Mouse (Mus musculus) midbrain, embryonic 14.5 days (tissue): Measurements from ENCODE around the gene 1700018B08Rik. TPM values are rescaled to one million over a fixed set of nuclear protein-coding genes. Genes with fewer than 3 reads are reported as not detected.

Experiments used
- ATAC-seq: fragments of 200-750 bp; cut with Nextera tagmentation; 2 replicates; pipeline ENCODE4 v1.8.0; 2017; ENCODE audit warnings: moderate number of reproducible peaks, moderate library complexity; ENCODE audit not compliant: low FRiP score, low TSS enrichment
- DNase-seq: peaks from one replicate; pipeline ENCODE4 v3.0.0-alpha.2; 2015
- H3K27ac ChIP-seq: fragments of 300-500 bp; sonication (generic); replicated peaks from 2 replicates; pipeline ENCODE4 v1.5.1; 2014; ENCODE audit warnings: mild to moderate bottlenecking, low read depth, low read length, moderate library complexity
- H3K27me3 ChIP-seq: fragments of 300-500 bp; sonication (generic); 2 replicates; pipeline ENCODE4 v1.6.1; 2014; ENCODE audit warnings: low read length, control low read depth, mixed read lengths; ENCODE audit not compliant: control insufficient read depth, insufficient read depth
- H3K36me3 ChIP-seq: fragments of 300-500 bp; sonication (generic); 2 replicates; pipeline ENCODE4 v1.6.1; 2014; ENCODE audit warnings: low read length, control low read depth; ENCODE audit not compliant: control insufficient read depth, insufficient read depth
- H3K4me1 ChIP-seq: fragments of 300-500 bp; sonication (generic); 2 replicates; pipeline ENCODE4 v1.6.1; 2014; ENCODE audit warnings: mild to moderate bottlenecking, antibody characterized with exemption, low read length, control low read depth; ENCODE audit not compliant: control insufficient read depth, insufficient read depth
- H3K4me2 ChIP-seq: fragments of 300-500 bp; sonication (generic); 2 replicates; pipeline ENCODE4 v1.6.1; 2014; ENCODE audit warnings: mild to moderate bottlenecking, low read length, moderate library complexity
- H3K4me3 ChIP-seq: fragments of 300-500 bp; sonication (generic); replicated peaks from 2 replicates; pipeline ENCODE4 v1.5.1; 2014; ENCODE audit warnings: low read depth, low read length
- H3K9ac ChIP-seq: fragments of 300-500 bp; sonication (generic); replicated peaks from 2 replicates; pipeline ENCODE4 v1.6.1; 2014; ENCODE audit warnings: mild to moderate bottlenecking, low read length, moderate library complexity
- H3K9me3 ChIP-seq: fragments of 300-500 bp; sonication (generic); 2 replicates; pipeline ENCODE4 v1.6.1; 2016; ENCODE audit warnings: low read length, control low read depth, mixed read lengths; ENCODE audit not compliant: control insufficient read depth
- WGBS: fragments of 180-500 bp; shearing (Covaris S2); extraction: QIAGEN DNeasy Blood & Tissue Kit; methylation state at CpG from one replicate; pipeline ENCODE4 v1.1.7; 2014; 5-methylcytosine and 5-hydroxymethylcytosine counted together
- polyA plus RNA-seq: library from polyadenylated mRNA; unstranded; fragments of >200 nt; fragmentation: Nextera tagmentation; extraction: Ambion mirVana; gene quantifications from 2 replicates; pipeline ENCODE4 v1.2.1, GENCODE M21; 2014

The 1700018B08Rik gene
- polyA plus RNA-seq, 1 experiment from 2014 or later = 0.22 TPM

GRCm38 (mm10) chr8:121557746-121558145 lies 13.6 kb upstream of the 1700018B08Rik start:
- Histone ChIP-seq H3K4me2 (no peak overlapping the region), H3K27me3 (no peaks in the 10 kb centered on the region), H3K4me1 (no peaks in the 10 kb centered on the region), H3K9me3 (no peaks in the 10 kb centered on the region), H3K36me3 (peaks cover 59% of the 10 kb centered on the region), H3K4me3 (no peak overlapping the region), H3K27ac (no peak overlapping the region), H3K9ac (no peak overlapping the region)
- DNase-seq (no peak), ATAC-seq (no peak)
- WGBS = 91% methylated on average over 11 of the region's 11 CpGs

- no peak overlapping the region for H3K9ac ChIP-seq
- 94% methylated on average over 32 of the region's 32 CpGs for WGBS
- H3K36me3 ChIP-seq = peaks cover 77% of the 10 kb centered on the region
- no peak overlapping the region for H3K4me2 ChIP-seq
- H3K27ac ChIP-seq = no peak overlapping the region
- no peaks in the 10 kb centered on the region for H3K4me1 ChIP-seq
- DNase-seq (no peak), ATAC-seq (no peak)
- H3K27me3 ChIP-seq = no peaks in the 10 kb centered on the region
- no peaks in the 10 kb centered on the region for H3K9me3 ChIP-seq
- no peak overlapping the region for H3K4me3 ChIP-seq
These were observed 9.8 kb upstream of the 1700018B08Rik start for GRCm38 (mm10) chr8:121553831-121554475.

GRCm38 (mm10) chr8:121552506-121552905 lies 8.4 kb upstream of the 1700018B08Rik start:
- 91% methylated on average over 9 of the region's 9 CpGs for WGBS
- Histone ChIP-seq H3K9ac (no peak overlapping the region), H3K4me3 (no peak overlapping the region), H3K4me2 (no peak overlapping the region), H3K27me3 (no peaks in the 10 kb centered on the region), H3K27ac (no peak overlapping the region), H3K4me1 (no peaks in the 10 kb centered on the region), H3K9me3 (no peaks in the 10 kb centered on the region), H3K36me3 (peaks cover 64% of the 10 kb centered on the region)
- no peak for DNase-seq
- no peak for ATAC-seq

GRCm38 (mm10) chr8:121551065-121551985 lies 7.2 kb upstream of the 1700018B08Rik start:
- no peak overlapping the region for H3K4me3 ChIP-seq
- H3K36me3 ChIP-seq = peaks cover 64% of the 10 kb centered on the region
- no peaks in the 10 kb centered on the region for H3K4me1 ChIP-seq
- no peak for ATAC-seq
- no peaks in the 10 kb centered on the region for H3K27me3 ChIP-seq
- no peak overlapping the region for H3K9ac ChIP-seq
- H3K4me2 ChIP-seq = no peak overlapping the region
- no peaks in the 10 kb centered on the region for H3K9me3 ChIP-seq
- 59% methylated on average over 24 of the region's 24 CpGs for WGBS
- H3K27ac ChIP-seq = no peak overlapping the region
- DNase-seq = no peak

- no peak overlapping the region for H3K27ac ChIP-seq
- peaks cover 56% of the 10 kb centered on the region for H3K36me3 ChIP-seq
- no peaks in the 10 kb centered on the region for H3K4me1 ChIP-seq
- no peak overlapping the region for H3K9ac ChIP-seq
- H3K27me3 ChIP-seq = no peaks in the 10 kb centered on the region
- no peaks in the 10 kb centered on the region for H3K9me3 ChIP-seq
- DNase-seq = no peak
- H3K4me2 ChIP-seq = no peak overlapping the region
- WGBS = 91% methylated on average over 6 of the region's 6 CpGs
- no peak for ATAC-seq
- no peak overlapping the region for H3K4me3 ChIP-seq
These were observed 5.9 kb upstream of the 1700018B08Rik start for GRCm38 (mm10) chr8:121550056-121550455.

- WGBS = 4% methylated on average over 7 of the region's 7 CpGs
- H3K4me1 ChIP-seq = no peaks in the 10 kb centered on the region
- H3K4me2 ChIP-seq = no peak overlapping the region
- no peak overlapping the region for H3K4me3 ChIP-seq
- H3K27ac ChIP-seq = no peak overlapping the region
- peak; percentile 91 for DNase-seq
- H3K9ac ChIP-seq = no peak overlapping the region
- no peaks in the 10 kb centered on the region for H3K27me3 ChIP-seq
- H3K9me3 ChIP-seq = no peaks in the 10 kb centered on the region
- ATAC-seq = no peak; the same call in 1 of the 2 replicates
- H3K36me3 ChIP-seq = peaks cover 27% of the 10 kb centered on the region
These were observed 3.0 kb upstream of the 1700018B08Rik start for GRCm38 (mm10) chr8:121547132-121547531.

GRCm38 (mm10) chr8:121544936-121545335 lies 816 bp upstream of the 1700018B08Rik start:
- Histone ChIP-seq H3K4me2 (no peak overlapping the region), H3K9ac (no peak overlapping the region), H3K4me3 (no peak overlapping the region), H3K27me3 (no peaks in the 10 kb centered on the region), H3K27ac (no peak overlapping the region), H3K9me3 (no peaks in the 10 kb centered on the region), H3K36me3 (peaks cover 6% of the 10 kb centered on the region; the same call in 1 of the 2 replicates), H3K4me1 (no peaks in the 10 kb centered on the region)
- 78% methylated on average over 11 of the region's 11 CpGs for WGBS
- ATAC-seq (no peak), DNase-seq (no peak)

- Histone ChIP-seq H3K27me3 (no peaks in the 10 kb centered on the region), H3K4me1 (no peaks in the 10 kb centered on the region), H3K9me3 (no peaks in the 10 kb centered on the region), H3K27ac (no peak overlapping the region), H3K9ac (no peak overlapping the region), H3K4me2 (no peak overlapping the region), H3K36me3 (no peaks in the 10 kb centered on the region), H3K4me3 (no peak overlapping the region)
- 52% methylated on average over 13 of the region's 13 CpGs for WGBS
- no peak for ATAC-seq
- DNase-seq = no peak
These were observed 1.2 kb downstream of the 1700018B08Rik start for GRCm38 (mm10) chr8:121542901-121543300.
